In genomic region chr2:78520258-78521023, GRCm38 (mm10) we compare ENCODE assay signal across 26 mouse cellular contexts.
"Had no signal": no experiment of that assay in that cellular context is flagged by ENCODE, and none has a peak within 500 bp of the region (broad histone marks: within the 10 kb centered on the region; RNA-seq: fewer than 3 reads in every experiment).

No protein-coding gene starts in this region.

- H3K9ac ChIP-seq: heart, embryonic 12.5 days; hindbrain, embryonic 12.5 days; hindbrain, embryonic 14.5 days; intestine, embryonic 15.5 days; limb, embryonic 13.5 days; limb, embryonic 15.5 days; liver, embryonic 12.5 days; liver, embryonic 14.5 days had no signal

- H3K27ac ChIP-seq: gastrocnemius, adult 2 months; heart, embryonic 10.5 days; hindbrain, embryonic 10.5 days; hindbrain, embryonic 12.5 days; hindbrain, embryonic 14.5 days; intestine, embryonic 15.5 days; limb, embryonic 13.5 days; limb, embryonic 15.5 days; liver, embryonic 12.5 days; liver, embryonic 14.5 days had no signal

- H3K4me3 ChIP-seq: gastrocnemius, adult 2 months; heart, embryonic 10.5 days; heart, embryonic 12.5 days; hindbrain, embryonic 10.5 days; hindbrain, embryonic 12.5 days; intestine, embryonic 15.5 days; limb, embryonic 13.5 days; limb, embryonic 15.5 days; liver, embryonic 12.5 days had no signal

- H3K9me3 ChIP-seq: heart, embryonic 10.5 days; heart, embryonic 12.5 days; hindbrain, embryonic 10.5 days; hindbrain, embryonic 12.5 days; intestine, embryonic 15.5 days; limb, embryonic 13.5 days; limb, embryonic 15.5 days; liver, embryonic 12.5 days had no signal

- H3K4me1 ChIP-seq: heart, embryonic 10.5 days; heart, embryonic 12.5 days; hindbrain, embryonic 10.5 days; hindbrain, embryonic 12.5 days; intestine, embryonic 15.5 days; limb, embryonic 13.5 days; limb, embryonic 15.5 days; liver, embryonic 12.5 days had no signal

- H3K27me3 ChIP-seq: heart, embryonic 12.5 days; hindbrain, embryonic 12.5 days; intestine, embryonic 15.5 days; limb, embryonic 13.5 days; limb, embryonic 15.5 days; liver, embryonic 12.5 days had no signal

- H3K36me3 ChIP-seq: heart, embryonic 10.5 days; heart, embryonic 12.5 days; hindbrain, embryonic 10.5 days; hindbrain, embryonic 12.5 days; intestine, embryonic 15.5 days; limb, embryonic 13.5 days; limb, embryonic 15.5 days; liver, embryonic 12.5 days had no signal

- H3K4me2 ChIP-seq: heart, embryonic 12.5 days; hindbrain, embryonic 12.5 days; hindbrain, embryonic 14.5 days; intestine, embryonic 15.5 days; limb, embryonic 13.5 days; limb, embryonic 15.5 days; liver, embryonic 12.5 days had no signal

- ATAC-seq: hindbrain, embryonic 16.5 days; inflammation-experienced regulatory T-cells, adult 6 months; intestine, embryonic 15.5 days; intestine, postnatal 0 days; liver, embryonic 12.5 days had no signal

- DNase-seq: gastrocnemius, adult 2 months; gastrocnemius, postnatal 10 days; gastrocnemius, postnatal 25 days; heart, adult 18-20 months; heart, postnatal 10 days; heart, postnatal 4 days; kidney, adult 18-20 months; kidney, adult 8-10 months; kidney, postnatal 10 days; kidney, postnatal 25 days; layer of hippocampus, adult 9-11 months; layer of hippocampus, postnatal 36 days; left cerebral cortex, postnatal 4 days had no signal
